Mouse (Mus musculus): ENCODE data around the gene Kif7.

DNA sequence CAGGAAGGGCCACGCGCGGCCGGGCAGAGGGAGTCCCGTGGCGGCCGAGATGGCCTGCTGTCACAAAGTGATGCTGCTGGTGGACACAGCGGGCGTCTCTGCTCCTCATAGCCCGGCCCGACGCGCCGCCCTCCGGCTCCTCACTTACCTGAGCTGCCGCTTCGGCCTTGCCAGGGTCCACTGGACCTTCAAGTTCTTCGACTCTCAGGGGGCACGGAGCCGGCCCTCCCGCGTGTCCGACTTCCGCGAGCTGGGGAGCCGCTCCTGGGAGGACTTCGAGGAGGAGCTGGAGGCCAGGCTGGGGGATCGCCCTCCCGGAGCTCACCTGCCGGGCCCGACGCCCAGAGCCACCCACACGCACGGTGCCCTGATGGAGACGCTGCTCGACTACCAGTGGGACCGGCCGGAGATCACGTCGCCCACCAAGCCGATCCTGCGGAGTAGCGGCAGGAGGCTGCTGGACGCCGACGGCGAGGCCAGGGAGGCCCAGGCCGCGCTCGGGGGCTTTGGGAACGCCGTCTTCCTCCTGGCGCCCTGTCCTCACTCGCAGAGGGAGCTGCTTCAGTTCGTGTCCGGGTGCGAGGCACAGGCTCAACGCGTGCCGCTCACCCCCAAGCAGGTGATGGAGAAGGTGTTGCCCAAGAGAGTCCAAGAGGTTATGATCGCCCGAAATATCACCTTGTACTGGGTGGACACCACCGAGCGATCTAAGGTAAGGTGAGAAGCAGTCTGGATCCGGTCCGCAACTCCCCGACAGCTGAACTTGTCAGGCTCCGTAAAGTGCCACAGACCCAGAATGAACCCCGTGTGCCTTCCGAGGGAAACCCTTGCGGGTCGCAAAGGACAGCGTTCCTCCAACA is 55.0 kb downstream of the Kif7 start:
- TF ChIP-seq CTCF (IDR thresholded peaks at IDR 0.05; ENCODE audit: borderline replicate concordance, insufficient read depth, low read depth, low read length) = no peak
- no peak for TF ChIP-seq POLR2A (IDR thresholded peaks at IDR 0.05; ENCODE audit: borderline replicate concordance, insufficient read depth, low read length)

Measured in cerebellum, adult 2 months (tissue).